Mouse (Mus musculus): Measurements from ENCODE around the gene Fbxo2. TPM values are rescaled to one million over a fixed set of nuclear protein-coding genes. Genes with fewer than 3 reads are reported as not detected.
A peak's percentile ranks its signal among the peaks of the same experiment; 100 is the strongest.
"Not testable (repeated sequence)": the region's sequence is repeated elsewhere in the genome, so short reads cannot be mapped to it uniquely, and the experiment has no call there.

The Fbxo2 gene
- 1 to 10 TPM; 2.3 to 3.3 TPM for total RNA-seq (2021)
- long read RNA-seq, experiment 1, partial matches to known transcripts: 1 of 3 reads
- long read RNA-seq, experiment 1, other reads (novel, unspliced or antisense): 0 of 3 reads
- long read RNA-seq, experiment 2: 0 reads

GRCm38 (mm10) chr4:148160436-148161390 is at the start of gene Fbxo2, which contains the start of gene Fbxo44:
Gene Fbxo2, plus strand, starts transcription at chr4:148160621.
Gene Fbxo44, minus strand, starts transcription at chr4:148160482.
- DNase-seq: peak; percentile 46

GRCm38 (mm10) chr4:148112519-148112918 is 47.9 kb upstream of the Fbxo2 start:
- no peak for DNase-seq

- DNase-seq: peak; percentile 92
Observed at GRCm38 (mm10) chr4:148114758-148115391, 45.5 kb upstream of the Fbxo2 start.

GRCm38 (mm10) chr4:148115467-148115866 is 45.0 kb upstream of the Fbxo2 start:
- peak; percentile 47 for DNase-seq

- no peak for DNase-seq
Observed at GRCm38 (mm10) chr4:148116657-148117056, 43.8 kb upstream of the Fbxo2 start.

GRCm38 (mm10) chr4:148117392-148117791 is 43.0 kb upstream of the Fbxo2 start:
- DNase-seq: no peak

GRCm38 (mm10) chr4:148119578-148119977 is 40.8 kb upstream of the Fbxo2 start:
- not testable (repeated sequence) for DNase-seq

GRCm38 (mm10) chr4:148120555-148120954 is 39.9 kb upstream of the Fbxo2 start:
- no peak for DNase-seq

- DNase-seq: no peak
Observed at GRCm38 (mm10) chr4:148121362-148121761, 39.1 kb upstream of the Fbxo2 start.

- DNase-seq: no peak
Observed at GRCm38 (mm10) chr4:148121982-148122693, 38.3 kb upstream of the Fbxo2 start.

- DNase-seq: no peak
Observed at GRCm38 (mm10) chr4:148122694-148123066, 37.7 kb upstream of the Fbxo2 start.

GRCm38 (mm10) chr4:148128241-148128640 is 32.2 kb upstream of the Fbxo2 start:
- no peak for DNase-seq

- no peak for DNase-seq
Observed at GRCm38 (mm10) chr4:148128672-148129071, 31.7 kb upstream of the Fbxo2 start.

- DNase-seq: no peak
Observed at GRCm38 (mm10) chr4:148130133-148130532, 30.3 kb upstream of the Fbxo2 start, which contains the start of gene Mad2l2. Gene Mad2l2, plus strand, starts transcription at chr4:148130384.

- peak; percentile 74 for DNase-seq
Observed at GRCm38 (mm10) chr4:148130561-148131413, 29.6 kb upstream of the Fbxo2 start, which contains the start of gene Draxin. Gene Draxin, minus strand, starts transcription at chr4:148130698.

GRCm38 (mm10) chr4:148131497-148132081 is 28.8 kb upstream of the Fbxo2 start:
- peak; percentile 34 for DNase-seq

GRCm38 (mm10) chr4:148134988-148135387 is 25.4 kb upstream of the Fbxo2 start:
- no peak for DNase-seq

GRCm38 (mm10) chr4:148137503-148137902 is 22.9 kb upstream of the Fbxo2 start:
- DNase-seq: no peak

- DNase-seq: no peak
Observed at GRCm38 (mm10) chr4:148139767-148140097, 20.7 kb upstream of the Fbxo2 start.

- DNase-seq: peak; percentile 91
Observed at GRCm38 (mm10) chr4:148140098-148141011, 20.1 kb upstream of the Fbxo2 start.
